Mouse (Mus musculus) CD4-positive helper T cell, adult 2 months (primary cell): ENCODE measurements around the gene Kif26b.

Experiments used
- DNase-seq: peaks from one replicate; pipeline ENCODE4 v3.0.0-alpha.2; 2012; ENCODE audit warnings: low read depth, missing footprints, low spot score

The Kif26b gene

GRCm38 (mm10) chr1:178716411-178716810 lies 187.5 kb downstream of the Kif26b start:
- DNase-seq = no peak

- no peak for DNase-seq
Observed at GRCm38 (mm10) chr1:178720821-178721220, 191.9 kb downstream of the Kif26b start.

GRCm38 (mm10) chr1:178722793-178723192 lies 193.9 kb downstream of the Kif26b start:
- DNase-seq = no peak

GRCm38 (mm10) chr1:178725536-178725935 lies 196.6 kb downstream of the Kif26b start:
- no peak for DNase-seq

- DNase-seq = no peak
Observed at GRCm38 (mm10) chr1:178728256-178728655, 199.3 kb downstream of the Kif26b start.

GRCm38 (mm10) chr1:178730271-178730670 lies 201.3 kb downstream of the Kif26b start:
- no peak for DNase-seq

- DNase-seq = no peak
Observed at GRCm38 (mm10) chr1:178733035-178733434, 204.1 kb downstream of the Kif26b start.

- no peak for DNase-seq
Observed at GRCm38 (mm10) chr1:178734576-178734975, 205.7 kb downstream of the Kif26b start.

- DNase-seq = no peak
Observed at GRCm38 (mm10) chr1:178736931-178737330, 208.0 kb downstream of the Kif26b start.

- DNase-seq = no peak
Observed at GRCm38 (mm10) chr1:178743820-178744219, 214.9 kb downstream of the Kif26b start.

- no peak for DNase-seq
Observed at GRCm38 (mm10) chr1:178744526-178744925, 215.6 kb downstream of the Kif26b start.

GRCm38 (mm10) chr1:178744961-178745360 lies 216.0 kb downstream of the Kif26b start:
- DNase-seq = no peak

- no peak for DNase-seq
Observed at GRCm38 (mm10) chr1:178745471-178745870, 216.5 kb downstream of the Kif26b start.

- DNase-seq = no peak
Observed at GRCm38 (mm10) chr1:178747279-178748221, 218.6 kb downstream of the Kif26b start.

- no peak for DNase-seq
Observed at GRCm38 (mm10) chr1:178748222-178748600, 219.3 kb downstream of the Kif26b start.

- no peak for DNase-seq
Observed at GRCm38 (mm10) chr1:178748617-178749016, 219.7 kb downstream of the Kif26b start.

- DNase-seq = no peak
Observed at GRCm38 (mm10) chr1:178749786-178750185, 220.9 kb downstream of the Kif26b start.

GRCm38 (mm10) chr1:178758441-178758840 lies 229.5 kb downstream of the Kif26b start:
- DNase-seq = no peak

- DNase-seq = no peak
Observed at GRCm38 (mm10) chr1:178762125-178762741, 233.3 kb downstream of the Kif26b start.

GRCm38 (mm10) chr1:178764914-178765313 lies 236.0 kb downstream of the Kif26b start:
- no peak for DNase-seq

- DNase-seq = no peak
Observed at GRCm38 (mm10) chr1:178765650-178766049, 236.7 kb downstream of the Kif26b start.

GRCm38 (mm10) chr1:178768976-178769375 lies 240.1 kb downstream of the Kif26b start:
- no peak for DNase-seq

- no peak for DNase-seq
Observed at GRCm38 (mm10) chr1:178769988-178770387, 241.1 kb downstream of the Kif26b start.
